Mouse (Mus musculus) liver, adult 2 months (tissue): ENCODE measurements around the gene Tbx2. TPM values are rescaled to one million over a fixed set of nuclear protein-coding genes. Genes with fewer than 3 reads are reported as not detected.

Experiments used
- DNase-seq: peaks from one replicate; pipeline ENCODE4 v3.0.0-alpha.2; 2011; ENCODE audit warnings: low read depth, low spot score; ENCODE audit errors: extremely low read depth
- H3K27ac ChIP-seq: fragments of 200-500 bp; replicated peaks from 2 replicates; pipeline ENCODE4 v1.5.1; 2012; ENCODE audit warnings: low read depth, mild to moderate bottlenecking, control low read depth, inconsistent platforms, low read length; ENCODE audit not compliant: insufficient read depth
- H3K27me3 ChIP-seq: fragments of 200-500 bp; 2 replicates; pipeline ENCODE4 v1.6.1; 2012; ENCODE audit warnings: mild to moderate bottlenecking, moderate library complexity, low read length, inconsistent platforms; ENCODE audit not compliant: control insufficient read depth, insufficient read depth
- H3K36me3 ChIP-seq: fragments of 200-500 bp; 2 replicates; pipeline ENCODE4 v1.6.1; 2012; ENCODE audit warnings: low read length, inconsistent platforms; ENCODE audit not compliant: control insufficient read depth, insufficient read depth
- H3K4me1 ChIP-seq: fragments of 200-500 bp; 2 replicates; pipeline ENCODE4 v1.6.1; 2011; ENCODE audit warnings: low read length; ENCODE audit not compliant: control insufficient read depth, insufficient read depth
- H3K4me3 ChIP-seq: fragments of 200-500 bp; 2 replicates; pipeline ENCODE4 v1.5.1; 2011; ENCODE audit warnings: low read depth, mild to moderate bottlenecking, control low read depth, low read length, moderate library complexity; ENCODE audit not compliant: insufficient read depth
- H3K79me2 ChIP-seq: fragments of 200-500 bp; 2 replicates; pipeline ENCODE4 v1.6.1; 2012; ENCODE audit warnings: inconsistent platforms, mild to moderate bottlenecking, low read length, moderate library complexity; ENCODE audit not compliant: control insufficient read depth, insufficient read depth
- H3K9ac ChIP-seq: fragments of 200-500 bp; 2 replicates; pipeline ENCODE4 v1.6.1; 2012; ENCODE audit warnings: low read depth, mild to moderate bottlenecking, control low read depth, inconsistent platforms, low read length
- CTCF ChIP-seq: fragments of 200-500 bp; IDR thresholded peaks from 2 replicates; pipeline ENCODE4 v1.5.1; 2011; ENCODE audit warnings: low read depth, low read length, control low read depth
- POLR2A ChIP-seq: fragments of 200-500 bp; IDR thresholded peaks from 2 replicates; pipeline ENCODE4 v1.6.1; 2011; ENCODE audit warnings: low read length, control low read depth; ENCODE audit not compliant: insufficient read depth; ENCODE audit errors: extremely low read depth
- WGBS: fragments of 180-500 bp; shearing (Covaris S2); methylation state at CpG from one replicate; pipeline ENCODE4 v1.1.7; 2018; 5-methylcytosine and 5-hydroxymethylcytosine counted together
- polyA plus RNA-seq: library from polyadenylated mRNA; depleted of rRNA; stranded (reverse); fragments of >200 nt; gene quantifications from 2 replicates; pipeline ENCODE4 v1.2.3, GENCODE M21; 2012
- total RNA-seq: library from RNA; depleted of rRNA; stranded (reverse); fragments of >200 nt; gene quantifications from 2 replicates; pipeline ENCODE4 v1.2.3, GENCODE M21; 2014

Gene Tbx2
- total and polyA plus RNA-seq, 2 experiments = 1.4 to 3.0 TPM

DNA sequence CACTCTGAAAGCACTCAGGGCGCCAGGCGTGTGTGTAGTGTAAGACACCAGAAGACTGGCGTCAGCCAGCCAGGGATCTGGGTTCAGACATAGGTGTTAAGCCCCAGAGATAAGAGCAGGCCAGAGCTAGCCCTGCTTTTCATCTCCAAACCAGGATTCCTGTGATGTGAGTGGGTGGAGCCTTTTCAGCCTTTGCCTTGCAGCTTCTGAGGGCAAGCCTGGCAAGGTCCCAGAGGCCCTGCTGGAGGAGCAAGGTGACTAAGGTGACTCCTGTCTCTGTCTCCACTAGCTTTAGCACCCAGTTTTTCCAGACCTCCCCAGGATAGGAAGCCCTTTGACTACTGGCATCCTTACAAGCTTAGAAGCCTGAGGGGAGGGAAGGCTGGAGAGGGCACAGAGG, 13.9 kb upstream of the Tbx2 start:
- H3K36me3 ChIP-seq = no peaks in the 10 kb centered on the region
- no peak for TF ChIP-seq CTCF
- no peak for TF ChIP-seq POLR2A

DNA sequence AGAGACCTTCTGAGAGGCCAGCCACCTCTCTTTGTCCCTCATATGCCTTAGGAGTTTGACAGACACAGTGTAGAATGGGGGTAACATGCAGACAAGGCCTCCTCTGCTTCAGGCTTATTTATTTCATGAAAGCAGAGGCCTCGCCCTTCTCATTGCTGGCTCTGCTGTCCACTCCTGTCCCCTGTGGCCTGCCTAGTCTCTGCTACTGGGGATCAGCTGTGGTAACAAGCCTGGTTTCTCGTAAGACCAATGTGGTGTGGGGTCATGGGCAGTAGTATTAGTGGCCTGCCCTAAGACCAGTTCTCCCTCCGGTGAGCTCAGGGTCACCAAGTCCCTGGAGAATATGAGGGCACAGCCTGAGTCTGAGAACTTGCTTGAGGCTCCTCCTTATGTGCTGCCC, 11.4 kb upstream of the Tbx2 start:
- WGBS = 93% methylated on average over 3 of the region's 3 CpGs
- Histone ChIP-seq H3K4me1 (no peaks in the 10 kb centered on the region), H3K9ac (no peak overlapping the region), H3K36me3 (no peaks in the 10 kb centered on the region), H3K79me2 (no peaks in the 10 kb centered on the region), H3K27me3 (no peaks in the 10 kb centered on the region), H3K4me3 (no peak overlapping the region), H3K27ac (no peak overlapping the region)
- TF ChIP-seq CTCF (no peak), POLR2A (no peak)
- no peak for DNase-seq

More for the DNA sequence above, 13.9 kb upstream of the Tbx2 start:
- no peak overlapping the region for H3K9ac ChIP-seq
- 97% methylated on average over 3 of the region's 3 CpGs for WGBS
- no peak overlapping the region for H3K4me3 ChIP-seq
- no peaks in the 10 kb centered on the region for H3K4me1 ChIP-seq
- no peak for DNase-seq
- no peak overlapping the region for H3K27ac ChIP-seq
- H3K27me3 ChIP-seq = no peaks in the 10 kb centered on the region
- no peaks in the 10 kb centered on the region for H3K79me2 ChIP-seq

DNA sequence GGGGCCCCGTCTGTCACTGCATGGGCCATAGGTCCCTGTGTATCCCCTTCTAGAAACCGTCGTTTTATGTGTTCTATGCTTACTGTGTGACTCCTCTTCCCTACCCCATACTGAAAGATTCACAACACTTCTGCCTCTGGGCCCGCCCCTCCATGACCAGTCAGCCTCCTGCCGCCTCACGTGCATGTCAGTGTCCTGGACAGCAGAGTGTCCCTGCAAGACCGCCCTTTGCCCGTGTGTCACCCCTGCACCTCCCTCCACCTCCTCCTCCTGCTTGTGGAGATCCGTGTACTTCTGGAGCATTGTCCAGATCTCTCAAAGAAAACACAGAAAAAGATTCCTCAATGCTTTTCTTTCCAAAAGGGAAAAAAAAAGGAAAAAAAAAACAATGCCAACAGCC, 10.7 kb upstream of the Tbx2 start:
- H3K79me2 ChIP-seq = no peaks in the 10 kb centered on the region
- no peaks in the 10 kb centered on the region for H3K4me1 ChIP-seq
- H3K4me3 ChIP-seq = no peak overlapping the region
- TF ChIP-seq CTCF (no peak), POLR2A (no peak)
- no peak for DNase-seq
- no peaks in the 10 kb centered on the region for H3K27me3 ChIP-seq
- no peak overlapping the region for H3K9ac ChIP-seq
- 89% methylated on average over 9 of the region's 9 CpGs for WGBS
- H3K36me3 ChIP-seq = no peaks in the 10 kb centered on the region
- no peak overlapping the region for H3K27ac ChIP-seq

DNA sequence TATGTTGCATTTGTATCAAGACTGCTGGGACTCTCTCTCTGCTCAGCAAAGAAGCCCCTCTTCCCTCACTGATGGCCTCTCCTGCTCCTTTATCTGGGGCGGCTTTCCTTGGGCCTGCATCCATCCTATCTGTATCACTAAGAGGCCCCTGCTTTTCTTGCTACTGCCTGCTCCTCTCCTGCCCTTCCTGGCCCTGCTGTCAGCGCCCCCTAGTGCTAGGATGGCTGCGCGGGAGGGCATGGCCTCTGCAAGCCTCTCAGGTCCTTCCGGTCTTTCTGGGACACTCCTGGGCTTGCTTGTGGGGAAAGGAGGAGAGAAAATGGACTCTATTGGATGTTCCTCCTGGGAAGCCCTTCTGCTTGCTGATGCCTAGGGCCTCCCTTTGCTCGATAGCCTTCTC, 9.2 kb upstream of the Tbx2 start:
- Histone ChIP-seq H3K36me3 (no peaks in the 10 kb centered on the region), H3K27me3 (no peaks in the 10 kb centered on the region)
- WGBS = 24% methylated on average over 6 of the region's 6 CpGs

DNA sequence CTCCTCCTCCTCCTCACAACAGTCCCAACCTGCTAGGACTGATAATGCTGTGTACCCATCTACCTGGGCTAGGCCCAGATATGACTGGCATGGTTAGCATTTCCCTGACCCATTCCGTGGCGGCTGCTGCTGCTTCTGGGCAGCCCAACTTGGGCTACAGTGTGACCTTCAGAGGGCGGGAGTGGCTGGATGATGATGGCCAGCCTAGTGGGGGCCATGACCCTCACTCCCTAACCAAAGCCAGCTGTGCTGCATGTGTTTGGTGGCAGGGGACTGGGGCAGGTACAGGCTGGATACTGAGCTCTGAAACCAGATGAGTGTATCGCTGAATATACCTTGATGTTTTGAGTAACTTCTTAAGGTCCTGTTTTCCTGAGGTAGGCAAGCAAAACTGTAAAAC, 8.6 kb upstream of the Tbx2 start:
- H3K4me1 ChIP-seq = no peaks in the 10 kb centered on the region
- no peak overlapping the region for H3K9ac ChIP-seq
- WGBS = 91% methylated on average over 4 of the region's 4 CpGs
- no peak overlapping the region for H3K4me3 ChIP-seq
- no peaks in the 10 kb centered on the region for H3K27me3 ChIP-seq
- TF ChIP-seq CTCF = no peak
- TF ChIP-seq POLR2A = no peak
- H3K79me2 ChIP-seq = no peaks in the 10 kb centered on the region
- H3K36me3 ChIP-seq = no peaks in the 10 kb centered on the region
- DNase-seq = no peak
- no peak overlapping the region for H3K27ac ChIP-seq

More for the DNA sequence above, 9.2 kb upstream of the Tbx2 start:
- no peak overlapping the region for H3K4me3 ChIP-seq
- TF ChIP-seq POLR2A (no peak), CTCF (peak; percentile 92)
- no peak overlapping the region for H3K9ac ChIP-seq
- no peaks in the 10 kb centered on the region for H3K79me2 ChIP-seq
- DNase-seq = peak; percentile 36
- H3K4me1 ChIP-seq = no peaks in the 10 kb centered on the region
- H3K27ac ChIP-seq = no peak overlapping the region

DNA sequence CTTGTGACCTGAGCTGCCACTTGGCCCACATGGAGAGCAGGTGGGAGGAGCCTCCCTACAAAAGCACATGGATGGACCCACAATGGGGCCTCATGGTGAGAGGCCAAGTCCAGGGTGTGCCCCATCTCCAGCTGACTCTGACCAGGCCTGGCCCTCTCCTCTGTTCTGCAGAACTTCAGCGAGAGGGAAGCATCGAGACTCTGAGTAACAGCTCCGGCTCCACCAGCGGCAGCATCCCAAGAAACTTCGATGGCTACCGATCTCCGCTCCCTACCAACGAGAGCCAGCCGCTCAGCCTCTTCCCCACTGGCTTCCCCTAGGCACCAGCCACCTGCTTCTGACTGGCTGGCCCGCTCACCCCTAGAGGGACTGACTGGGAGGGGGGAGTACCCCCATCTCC, 7.3 kb upstream of the Tbx2 start:
- Histone ChIP-seq H3K9ac (no peak overlapping the region), H3K27ac (no peak overlapping the region), H3K4me1 (no peaks in the 10 kb centered on the region), H3K79me2 (no peaks in the 10 kb centered on the region), H3K4me3 (no peak overlapping the region), H3K27me3 (0 out of 2 replicates have a peak, but pooled peaks cover 3% of the 10 kb centered on the region), H3K36me3 (no peaks in the 10 kb centered on the region)
- no peak for DNase-seq
- no peak for TF ChIP-seq CTCF
- no peak for TF ChIP-seq POLR2A
- 96% methylated on average over 10 of the region's 10 CpGs for WGBS
